Mouse (Mus musculus) liver, adult 2 months (tissue): Measurements from ENCODE around the gene Lrrc8c.

Experiments used
- CTCF ChIP-seq: fragments of 200-500 bp; IDR thresholded peaks from 2 replicates; pipeline ENCODE4 v1.5.1; 2011; ENCODE audit warnings: low read depth, low read length, control low read depth
- POLR2A ChIP-seq: fragments of 200-500 bp; IDR thresholded peaks from 2 replicates; pipeline ENCODE4 v1.6.1; 2011; ENCODE audit warnings: low read length, control low read depth; ENCODE audit not compliant: insufficient read depth; ENCODE audit errors: extremely low read depth

DNA sequence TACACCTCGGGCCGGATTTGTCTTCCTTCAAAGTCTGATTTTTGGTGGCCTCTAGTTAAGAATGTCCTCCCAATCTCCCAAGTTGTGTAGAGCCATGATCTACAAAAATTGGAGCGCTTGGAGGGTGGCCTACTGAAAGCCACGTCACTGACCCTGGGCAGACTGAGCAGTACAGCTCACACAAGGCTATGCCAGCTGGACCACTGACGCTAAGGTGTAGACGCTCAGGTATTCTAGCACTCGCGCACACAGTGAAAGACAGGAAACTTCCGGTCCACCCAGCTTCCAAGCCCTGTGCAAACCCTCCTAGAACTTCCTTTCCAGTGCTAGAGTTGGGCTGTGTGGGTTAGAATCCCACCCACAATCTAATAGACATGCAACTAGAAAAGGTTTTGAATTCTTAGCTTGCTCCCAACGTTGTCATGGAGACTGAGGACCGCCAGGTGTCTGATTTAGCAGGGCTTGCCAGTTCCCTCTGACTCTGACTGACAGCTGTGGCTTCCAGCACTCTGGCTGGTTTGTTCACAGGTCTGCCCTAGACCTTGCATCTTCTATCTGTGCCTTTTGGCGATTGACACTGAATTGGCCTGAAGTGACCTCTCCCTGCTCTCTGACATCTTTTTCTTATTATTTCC lies 136.0 kb downstream of the Lrrc8c start:
- no peak for TF ChIP-seq CTCF
- TF ChIP-seq POLR2A, result no peak
